Mouse (Mus musculus): ENCODE results near the gene Zbtb7a.

Zbtb7a gene

DNA sequence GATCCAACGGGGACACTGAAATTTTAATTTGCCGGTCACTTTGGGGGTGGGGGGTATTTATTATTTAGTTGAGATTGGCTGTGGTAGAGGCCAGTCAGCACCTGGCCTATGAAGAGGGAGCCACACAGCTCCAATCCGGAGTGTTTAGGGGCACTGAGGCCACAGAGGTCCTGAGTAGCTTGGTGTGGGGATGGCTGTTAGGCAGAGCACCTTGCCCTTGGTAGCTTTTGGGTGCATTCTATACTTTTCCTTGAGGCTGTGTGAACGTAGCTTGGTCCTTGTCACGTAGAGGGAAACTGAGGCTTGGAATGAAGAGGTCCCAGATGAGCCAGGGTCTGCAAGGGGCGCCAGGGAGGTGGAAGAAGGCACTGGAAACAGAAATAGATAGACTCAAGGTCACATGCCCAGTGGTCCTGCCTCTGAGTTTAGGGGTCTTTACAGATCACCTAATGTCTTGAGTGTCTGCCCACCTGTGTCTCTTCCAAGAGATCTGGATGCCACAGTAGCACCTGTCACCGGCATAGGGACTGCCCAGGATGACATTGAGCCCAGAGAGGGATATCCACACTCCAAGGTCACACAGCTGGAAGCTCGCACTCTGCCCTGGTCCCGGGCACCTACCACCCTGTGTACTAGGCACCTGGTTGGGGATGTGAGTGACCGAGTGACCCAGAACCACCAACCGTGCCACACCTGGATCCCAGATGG is 4.0 kb downstream of the Zbtb7a start:
- no peak for DNase-seq (ENCODE audit: low read depth)

DNA sequence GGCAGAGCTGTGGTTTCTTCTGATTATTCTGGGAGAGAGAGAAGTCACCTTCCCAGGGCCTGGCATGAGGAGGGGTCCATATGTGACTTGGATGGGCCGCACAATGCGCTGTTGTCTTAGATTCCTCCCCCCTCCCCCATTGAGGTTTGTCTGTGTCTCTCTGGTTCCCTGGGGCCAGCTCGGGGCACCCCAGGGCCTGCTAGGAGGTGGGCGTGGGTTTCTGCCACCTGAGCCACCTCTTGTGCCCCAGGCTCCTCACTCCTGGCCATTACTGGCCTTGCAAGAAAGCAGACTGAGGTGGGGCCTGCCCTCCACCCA is 4.5 kb downstream of the Zbtb7a start:
- no peak for DNase-seq (ENCODE audit: low read depth)

DNA sequence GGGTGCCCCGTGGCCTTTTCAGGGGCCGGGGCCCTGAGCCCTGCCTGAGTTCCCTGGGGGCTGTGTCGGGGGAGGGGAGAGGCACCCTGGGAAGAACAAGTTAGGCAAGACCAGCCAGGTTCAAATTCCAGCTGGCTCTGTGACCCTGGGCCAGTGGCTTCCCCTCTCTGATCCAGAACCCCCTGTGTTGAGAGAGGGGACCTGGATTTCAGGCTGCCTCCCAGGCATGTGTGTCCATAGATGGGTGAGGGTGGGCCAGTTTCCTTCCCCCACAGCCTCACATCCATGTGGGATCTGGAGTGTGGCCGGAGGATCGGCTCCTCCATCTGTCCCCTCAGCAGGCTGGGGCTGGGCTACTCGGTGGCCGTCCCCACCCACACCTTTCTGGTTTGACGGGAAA is 5.0 kb downstream of the Zbtb7a start:
- no peak for DNase-seq (ENCODE audit: low read depth)

DNA sequence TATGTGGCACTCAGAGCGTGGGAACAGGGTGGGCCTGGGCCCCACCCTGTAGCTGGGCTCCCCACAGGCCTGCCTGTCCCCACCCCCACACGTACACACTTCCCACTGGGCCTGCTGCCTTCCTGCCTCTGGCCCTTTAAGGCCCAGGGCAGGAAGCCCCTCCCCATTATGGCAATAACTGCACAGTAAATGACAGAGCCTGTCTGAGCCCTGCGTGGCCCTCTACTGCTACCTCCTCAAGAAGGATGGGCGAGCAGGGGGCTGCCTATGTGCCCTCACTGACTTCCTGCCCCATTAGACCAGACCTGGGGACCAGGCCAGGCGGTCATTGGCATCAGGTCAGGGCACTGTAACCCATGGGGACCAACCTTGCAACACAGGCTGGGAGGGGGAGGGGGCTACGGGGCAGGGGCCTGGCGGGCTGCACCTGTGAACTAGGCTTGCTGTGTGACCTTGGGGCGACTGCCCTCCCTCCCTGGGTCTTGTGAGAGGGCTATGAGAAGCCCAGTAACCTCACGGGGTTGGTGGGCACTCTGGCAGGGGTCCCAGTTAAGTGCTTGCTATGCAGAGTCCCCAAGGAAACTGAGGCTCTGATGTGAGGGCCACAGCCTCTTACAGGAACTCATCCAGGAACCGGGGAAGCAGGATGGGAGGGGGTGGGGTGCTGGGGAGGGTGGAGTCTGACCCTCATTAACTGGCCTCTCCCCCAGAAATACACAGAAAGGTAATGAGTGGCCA is 5.9 kb downstream of the Zbtb7a start:
- no peak for DNase-seq (ENCODE audit: low read depth)

DNA sequence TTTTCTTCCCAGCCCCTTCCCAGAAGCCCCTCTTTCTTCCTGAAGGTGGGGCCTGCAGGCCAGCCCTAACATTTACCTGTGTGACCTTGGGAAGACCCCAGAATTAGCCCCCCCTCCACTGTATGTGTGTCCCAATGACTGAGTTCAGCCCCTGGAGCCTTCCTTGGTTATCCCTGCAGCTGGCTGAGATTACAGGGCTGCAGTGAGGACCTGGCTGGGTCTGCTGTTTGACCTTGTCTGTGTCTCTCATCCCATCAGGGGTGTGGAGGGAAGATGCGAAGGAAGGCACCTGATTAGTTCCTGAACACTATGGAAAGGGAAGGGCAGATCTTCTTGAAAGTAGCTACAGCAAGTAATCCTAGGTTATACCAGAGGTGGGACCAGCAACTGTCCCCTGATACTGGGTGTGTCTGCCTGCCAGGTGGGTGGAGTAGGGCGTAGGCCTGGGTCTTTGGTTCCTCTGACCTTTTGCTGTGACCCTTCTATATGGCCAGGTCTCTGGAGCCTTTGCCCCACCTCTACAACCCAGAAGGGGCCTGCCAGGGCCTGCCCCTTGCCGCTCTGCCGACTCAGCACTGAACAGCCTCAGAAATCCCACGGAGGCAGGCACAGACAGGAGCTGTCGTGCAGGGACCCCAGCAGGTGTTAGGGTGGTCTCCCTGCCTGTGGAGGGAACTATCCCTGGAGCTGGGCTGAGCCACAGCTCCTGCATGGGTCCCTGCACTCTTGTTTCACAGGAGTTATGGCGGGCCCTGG is 6.6 kb downstream of the Zbtb7a start:
- no peak for DNase-seq (ENCODE audit: low read depth)

DNA sequence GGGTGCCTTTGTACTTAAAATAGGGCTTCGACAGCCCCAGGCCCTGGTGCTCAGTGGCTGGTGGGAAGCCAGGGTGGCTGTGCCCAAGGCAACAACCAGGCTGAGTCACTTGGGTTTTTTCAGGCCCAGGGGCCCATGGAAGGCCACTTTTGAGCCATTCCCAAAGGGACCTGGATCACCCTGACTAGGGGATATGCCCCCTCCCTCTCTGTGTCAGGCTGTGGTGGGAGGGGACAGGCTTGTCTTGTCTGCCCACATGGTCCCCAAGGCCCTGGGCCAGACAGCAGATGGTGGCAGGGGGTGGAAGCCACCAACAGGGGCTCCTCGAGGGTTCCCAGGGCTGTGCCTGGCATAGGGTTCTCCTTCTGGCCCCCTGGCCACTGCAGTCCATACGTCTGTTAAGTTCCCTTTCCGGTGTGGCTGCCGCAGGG is 7.5 kb downstream of the Zbtb7a start:
- DNase-seq (ENCODE audit: low read depth) = no peak

DNA sequence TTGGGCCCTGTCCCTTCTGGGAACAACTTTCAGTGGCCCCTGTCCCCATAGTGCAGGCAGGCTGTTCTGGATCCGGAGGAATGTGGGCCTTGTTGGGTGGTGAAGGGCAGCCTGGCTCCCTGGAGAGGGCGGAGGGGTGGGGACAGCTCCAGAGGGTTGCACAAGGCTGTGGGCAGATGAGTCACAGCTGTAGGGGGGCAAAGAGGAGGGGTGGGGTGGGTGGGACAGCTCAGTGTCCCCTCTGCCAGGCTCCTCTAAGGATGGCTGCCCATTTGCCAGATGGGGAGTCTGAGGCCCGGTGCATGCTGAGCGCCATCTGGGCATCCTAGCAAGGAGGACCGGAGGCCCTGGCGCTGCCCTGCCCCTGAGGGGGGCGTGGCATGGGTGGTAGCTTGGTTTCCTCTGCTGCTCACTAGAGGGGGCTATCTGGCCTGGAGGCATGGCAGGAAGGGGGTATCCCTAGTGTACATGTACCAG is 8.2 kb downstream of the Zbtb7a start:
- no peak for DNase-seq (ENCODE audit: low read depth)

DNA sequence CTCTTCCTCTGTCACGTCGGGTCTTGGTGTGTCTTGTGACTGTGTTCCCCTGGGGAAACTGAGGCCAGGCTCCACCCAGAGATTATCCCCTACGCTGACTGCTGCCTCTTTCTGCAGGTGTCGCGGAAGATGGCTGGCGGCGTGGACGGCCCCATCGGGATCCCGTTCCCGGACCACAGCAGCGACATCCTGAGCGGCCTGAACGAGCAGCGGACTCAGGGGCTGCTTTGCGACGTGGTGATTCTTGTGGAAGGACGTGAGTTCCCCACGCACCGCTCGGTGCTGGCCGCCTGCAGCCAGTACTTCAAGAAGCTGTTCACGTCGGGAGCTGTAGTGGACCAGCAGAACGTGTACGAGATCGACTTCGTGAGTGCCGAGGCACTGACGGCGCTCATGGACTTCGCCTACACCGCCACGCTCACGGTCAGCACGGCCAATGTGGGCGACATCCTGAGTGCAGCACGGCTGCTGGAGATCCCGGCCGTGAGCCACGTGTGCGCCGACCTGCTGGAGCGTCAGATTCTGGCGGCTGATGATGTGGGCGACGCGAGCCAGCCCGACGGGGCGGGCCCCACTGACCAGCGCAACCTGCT is 8.9 kb downstream of the Zbtb7a start:
- DNase-seq (ENCODE audit: low read depth) = no peak

DNA sequence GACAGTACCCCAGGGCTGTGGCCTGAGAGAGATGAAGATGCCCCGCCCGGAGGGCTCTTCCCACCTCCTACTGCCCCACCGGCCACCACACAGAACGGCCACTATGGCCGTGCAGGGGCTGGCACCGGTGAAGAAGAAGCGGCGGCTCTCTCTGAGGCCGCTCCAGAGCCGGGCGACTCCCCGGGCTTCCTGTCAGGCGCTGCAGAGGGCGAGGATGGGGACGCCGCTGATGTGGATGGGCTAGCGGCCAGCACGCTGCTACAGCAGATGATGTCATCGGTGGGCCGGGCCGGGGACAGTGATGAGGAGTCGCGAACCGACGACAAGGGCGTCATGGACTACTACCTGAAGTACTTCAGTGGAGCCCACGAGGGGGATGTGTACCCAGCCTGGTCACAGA is 9.6 kb downstream of the Zbtb7a start:
- no peak for DNase-seq (ENCODE audit: low read depth)

DNA sequence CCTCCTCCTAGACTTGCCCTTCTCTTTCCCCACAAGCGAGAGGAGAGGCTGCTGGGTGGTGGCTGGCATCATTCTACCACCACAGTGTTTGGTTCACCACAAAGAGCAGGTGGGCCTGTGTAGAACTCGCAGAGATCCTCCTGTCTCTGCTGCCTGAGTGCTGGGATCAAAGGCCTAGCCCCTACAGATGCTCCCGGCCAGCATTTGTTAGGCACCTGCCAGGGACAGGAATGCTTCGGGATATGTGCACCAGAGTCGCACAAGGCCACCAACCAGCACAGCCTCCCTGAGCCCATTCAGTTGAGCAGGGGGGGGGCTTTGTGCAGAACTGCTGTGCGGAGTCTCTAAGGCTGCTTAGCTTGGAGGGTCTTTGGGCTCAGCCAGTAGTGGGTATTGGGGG is 10.3 kb downstream of the Zbtb7a start:
- DNase-seq (ENCODE audit: low read depth) = no peak

DNA sequence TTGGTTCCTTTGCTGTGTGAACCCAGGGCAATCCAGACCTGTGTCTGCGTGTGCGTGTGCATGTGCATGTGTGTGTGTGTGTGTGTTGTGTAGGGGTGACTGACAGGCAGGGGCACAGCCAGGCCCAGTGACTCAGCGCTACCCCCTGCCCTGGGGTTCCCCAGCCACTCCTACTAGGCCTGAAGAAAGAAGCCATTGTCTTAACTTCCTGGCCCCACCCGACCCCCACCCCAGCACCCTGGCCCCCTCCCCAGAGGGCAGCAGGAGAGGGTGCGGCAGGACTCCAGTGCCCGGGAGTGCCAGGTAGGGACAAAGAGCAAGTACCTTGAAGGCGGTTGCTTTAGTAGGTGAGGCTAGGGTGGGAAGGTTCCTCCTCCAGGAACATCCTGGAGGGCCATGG is 10.8 kb downstream of the Zbtb7a start:
- DNase-seq (ENCODE audit: low read depth) = no peak

DNA sequence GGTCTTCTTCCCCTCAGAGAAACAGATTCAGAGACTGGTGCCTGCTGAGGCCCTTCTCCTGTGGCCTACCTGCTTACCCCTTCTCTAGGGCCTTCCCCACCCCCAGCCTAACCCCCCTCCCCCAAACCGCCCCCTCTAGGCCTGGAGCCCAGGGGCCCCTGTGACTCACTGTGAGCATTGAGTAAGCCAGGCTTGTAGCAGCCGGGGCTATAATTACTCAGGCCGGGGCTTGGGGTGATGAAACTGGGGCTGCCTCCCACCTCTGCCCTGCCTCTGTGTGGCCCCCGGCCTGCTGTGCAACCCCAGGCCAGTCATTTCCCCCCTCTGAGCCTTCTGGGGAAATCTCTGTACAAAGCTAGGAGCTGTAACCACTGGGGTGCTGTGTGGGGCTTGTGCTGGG is 11.3 kb downstream of the Zbtb7a start:
- DNase-seq (ENCODE audit: low read depth) = no peak

DNA sequence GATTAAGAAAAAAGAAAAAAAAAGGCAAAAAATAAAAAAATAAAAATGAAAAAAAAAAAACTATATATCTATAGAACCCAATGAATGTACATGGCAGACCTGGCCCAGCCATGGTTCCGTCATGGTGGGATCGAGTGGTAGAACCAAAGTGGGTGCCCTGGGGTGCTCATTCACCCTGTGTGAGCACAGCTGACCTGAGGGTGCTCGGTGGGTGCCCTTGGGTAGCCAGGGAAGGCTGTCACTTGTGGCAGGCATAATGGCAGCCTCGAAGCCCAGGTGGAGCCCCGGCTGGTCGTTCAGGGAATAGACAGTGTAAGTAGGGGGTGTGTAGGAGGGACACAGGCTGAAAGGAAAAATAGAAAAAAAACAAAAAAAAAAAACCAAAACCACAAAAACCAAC is 16.2 kb downstream of the Zbtb7a start:
- no peak for DNase-seq (ENCODE audit: low read depth)

DNA sequence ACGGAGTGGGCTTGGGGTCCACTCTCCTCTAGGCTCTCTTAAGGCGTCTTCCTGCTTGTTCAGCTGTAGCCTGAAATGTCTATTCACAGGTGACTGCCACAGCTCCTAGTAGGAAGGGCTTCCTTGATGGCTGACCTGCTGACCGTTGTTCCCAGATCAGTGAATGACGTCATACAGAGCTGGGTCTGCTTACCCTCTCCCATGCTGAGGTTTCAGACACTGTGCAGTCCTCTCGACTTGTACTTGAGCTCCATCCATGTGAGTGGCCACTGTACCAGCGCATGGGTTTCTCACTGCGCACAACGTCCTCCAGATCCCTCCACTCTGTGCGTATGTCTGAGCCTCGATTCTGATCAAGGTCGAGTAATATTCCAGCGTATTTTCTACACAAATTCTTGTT is 17.6 kb downstream of the Zbtb7a start:
- no peak for DNase-seq (ENCODE audit: low read depth)

DNA sequence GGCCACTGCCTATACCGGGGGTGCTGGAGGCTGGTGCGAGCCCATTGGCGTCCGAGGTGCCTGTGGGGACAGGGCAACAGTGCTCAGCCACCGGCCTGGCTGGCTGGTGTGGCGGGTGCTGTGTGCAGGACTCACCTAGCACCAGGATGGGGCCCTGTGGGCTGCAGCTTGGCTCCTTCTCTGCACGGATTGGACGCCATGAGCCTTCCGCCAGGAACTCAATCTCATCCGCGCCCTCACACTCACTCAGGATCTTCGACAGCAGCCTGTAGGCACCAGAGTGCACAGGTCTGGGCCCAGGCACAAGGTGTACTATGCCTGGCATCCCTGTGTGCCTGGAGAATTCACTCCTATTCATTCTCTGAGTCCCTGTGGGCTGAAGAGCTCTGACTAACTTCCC is 19.3 kb downstream of the Zbtb7a start:
- no peak for DNase-seq (ENCODE audit: low read depth)

DNA sequence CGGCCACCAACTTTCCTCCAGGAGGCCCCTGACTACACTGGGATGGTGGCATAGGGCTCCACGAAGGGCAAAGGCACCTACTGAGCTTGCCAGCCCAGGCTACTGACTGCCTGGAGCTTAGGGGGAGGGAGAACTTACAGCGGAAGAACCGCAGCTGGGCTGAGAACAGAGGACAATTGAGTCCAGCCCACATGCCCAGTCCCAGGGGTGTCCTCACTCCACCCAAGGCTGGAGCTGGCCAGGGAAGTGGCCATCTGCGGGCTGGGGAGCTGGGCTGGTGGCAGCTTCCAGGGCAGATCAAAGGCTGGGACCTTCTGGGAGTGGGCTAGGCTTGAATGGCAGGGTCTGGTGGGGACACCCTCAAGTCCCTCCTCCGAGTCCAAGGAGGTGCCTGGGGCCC is 19.7 kb downstream of the Zbtb7a start:
- no peak for DNase-seq (ENCODE audit: low read depth)

DNA sequence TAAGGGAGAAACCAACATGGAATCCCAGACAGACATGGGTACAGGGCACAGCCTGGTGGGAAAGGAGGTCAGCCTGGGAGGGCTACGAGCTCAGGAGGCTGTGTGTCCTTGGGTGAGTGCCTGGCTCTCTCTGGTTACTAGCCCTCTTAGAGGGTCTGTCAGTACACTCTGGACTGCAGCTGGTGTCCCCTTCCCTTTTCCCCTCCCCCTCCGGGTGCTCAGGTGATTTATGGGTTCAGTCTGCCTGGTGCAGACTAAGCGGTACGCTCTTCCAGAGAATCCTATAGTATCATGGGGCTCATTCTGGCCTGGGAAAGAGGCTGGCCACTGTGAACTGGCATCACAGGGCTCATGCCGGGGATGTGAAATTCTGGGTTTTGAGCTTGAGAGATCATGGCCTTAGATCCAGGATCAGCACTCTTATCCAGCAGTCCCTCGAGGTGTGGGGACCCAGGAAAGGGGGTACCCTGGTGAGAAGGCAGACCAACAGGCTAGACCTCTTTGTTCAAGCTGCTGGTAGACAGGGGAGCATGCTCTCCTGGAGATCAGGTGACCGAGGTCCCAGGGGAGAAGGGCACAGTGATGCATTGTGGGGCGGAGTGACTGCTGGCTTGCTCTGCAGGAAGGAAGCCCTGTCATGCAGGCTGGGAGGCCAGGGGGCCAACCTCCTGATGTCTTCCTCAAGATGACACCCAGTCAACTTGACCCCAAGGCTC is 26.7 kb downstream of the Zbtb7a start:
- no peak for DNase-seq (ENCODE audit: low read depth)

DNA sequence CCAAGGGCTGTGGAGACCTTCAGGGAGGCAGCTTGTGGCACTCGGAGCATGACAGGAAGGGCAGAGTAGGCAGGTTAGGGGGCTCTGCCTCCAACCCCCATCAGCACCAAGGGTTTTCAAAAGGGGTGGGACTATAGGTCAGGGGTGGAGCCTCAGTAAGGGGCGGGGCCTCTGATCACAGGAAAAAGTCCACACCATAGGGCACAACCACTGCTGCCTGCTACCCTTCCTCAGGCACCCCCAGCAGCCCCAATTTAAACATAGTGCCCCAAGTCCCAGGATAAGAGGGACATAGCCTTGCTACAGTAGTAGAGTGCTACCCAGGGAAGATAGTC is 27.3 kb downstream of the Zbtb7a start:
- DNase-seq (ENCODE audit: low read depth) = no peak

DNA sequence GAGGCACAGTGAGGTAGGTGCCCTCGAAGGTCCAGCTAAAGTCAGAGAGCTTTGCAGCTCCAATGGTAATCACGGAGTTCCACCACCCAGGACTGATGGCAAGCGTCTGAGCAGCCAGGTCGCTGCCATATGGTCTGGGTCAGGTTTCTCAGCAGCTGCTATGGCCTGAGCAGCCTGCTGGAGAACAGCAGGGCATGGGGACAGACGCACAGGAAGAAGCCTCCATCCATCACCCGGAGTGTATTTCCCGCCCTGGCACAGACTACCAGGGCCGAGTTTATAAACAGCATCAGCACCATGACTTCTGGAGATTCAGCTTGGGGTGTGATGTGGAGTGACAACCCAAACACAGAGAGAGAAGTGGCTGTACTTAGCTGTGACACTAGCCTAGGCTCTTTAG is 30.1 kb downstream of the Zbtb7a start:
- DNase-seq (ENCODE audit: low read depth) = no peak

DNA sequence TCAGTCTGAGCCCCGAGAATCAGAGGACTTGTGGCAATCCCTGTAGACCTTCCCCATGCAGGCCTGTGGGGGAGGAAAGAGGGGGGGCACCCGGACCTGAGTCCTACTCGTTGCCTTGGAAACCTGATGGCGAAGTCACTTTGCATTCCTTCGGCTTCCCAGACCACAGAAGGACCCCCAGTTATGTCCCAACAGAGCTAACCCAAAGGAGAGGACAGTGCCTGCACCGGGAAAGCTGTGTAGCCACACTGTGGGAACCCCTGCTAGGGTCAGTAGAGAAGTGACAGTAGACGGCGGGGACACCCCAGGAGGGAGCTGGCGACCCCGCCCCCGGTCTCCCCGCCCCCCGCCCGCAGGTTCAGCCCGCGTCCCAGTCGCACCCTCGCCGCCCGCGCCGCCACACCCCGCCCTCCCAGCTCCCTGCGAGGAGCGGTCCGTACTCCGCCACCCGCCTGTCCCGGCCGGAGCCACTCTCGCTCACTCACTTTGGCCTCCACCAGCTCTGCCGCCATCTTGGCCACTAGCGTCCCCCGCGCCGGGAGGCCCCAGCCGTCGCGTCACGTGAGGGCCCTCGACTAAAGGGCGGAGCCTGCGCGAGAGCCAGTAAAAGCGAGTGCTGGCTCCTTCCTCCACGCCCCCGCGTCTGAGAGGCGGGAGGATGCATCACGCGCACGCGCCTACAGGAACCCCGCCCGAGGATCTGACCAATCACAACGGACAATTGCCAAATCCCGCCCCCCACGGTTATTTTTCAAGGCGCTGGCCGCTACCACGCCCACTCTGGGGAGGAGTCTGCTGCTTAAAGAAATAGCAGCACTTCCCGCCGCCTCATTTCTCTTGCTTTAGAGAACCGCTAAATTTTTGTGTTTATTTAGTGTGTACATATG is 32.4 kb downstream of the Zbtb7a start, which contains the start of gene Pias4:
TSS of gene Pias4 (minus strand) at position 724 of the 887 bp plus-strand sequence.
- DNase-seq (ENCODE audit: low read depth) = peak; percentile 98

DNA sequence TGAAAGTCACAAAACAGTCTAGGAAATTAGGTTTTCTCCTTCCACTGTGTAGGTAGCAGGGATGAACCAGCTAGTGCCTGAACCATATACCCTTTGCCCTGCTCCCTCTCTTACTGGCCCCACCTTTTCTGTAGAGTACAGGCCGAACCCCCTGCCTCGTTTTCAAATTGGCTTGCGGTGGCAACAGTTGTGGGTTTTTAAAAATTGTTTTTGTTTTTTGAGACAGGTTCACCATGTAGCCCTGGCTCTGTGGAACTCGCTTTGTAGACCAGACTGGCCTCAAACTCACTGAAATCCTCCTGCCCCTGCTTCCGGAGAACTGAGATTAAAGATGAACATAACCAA is 33.0 kb downstream of the Zbtb7a start:
- DNase-seq (ENCODE audit: low read depth) = no peak
